ENCODE assay signal across 11 mouse cellular contexts in the genomic region with DNA sequence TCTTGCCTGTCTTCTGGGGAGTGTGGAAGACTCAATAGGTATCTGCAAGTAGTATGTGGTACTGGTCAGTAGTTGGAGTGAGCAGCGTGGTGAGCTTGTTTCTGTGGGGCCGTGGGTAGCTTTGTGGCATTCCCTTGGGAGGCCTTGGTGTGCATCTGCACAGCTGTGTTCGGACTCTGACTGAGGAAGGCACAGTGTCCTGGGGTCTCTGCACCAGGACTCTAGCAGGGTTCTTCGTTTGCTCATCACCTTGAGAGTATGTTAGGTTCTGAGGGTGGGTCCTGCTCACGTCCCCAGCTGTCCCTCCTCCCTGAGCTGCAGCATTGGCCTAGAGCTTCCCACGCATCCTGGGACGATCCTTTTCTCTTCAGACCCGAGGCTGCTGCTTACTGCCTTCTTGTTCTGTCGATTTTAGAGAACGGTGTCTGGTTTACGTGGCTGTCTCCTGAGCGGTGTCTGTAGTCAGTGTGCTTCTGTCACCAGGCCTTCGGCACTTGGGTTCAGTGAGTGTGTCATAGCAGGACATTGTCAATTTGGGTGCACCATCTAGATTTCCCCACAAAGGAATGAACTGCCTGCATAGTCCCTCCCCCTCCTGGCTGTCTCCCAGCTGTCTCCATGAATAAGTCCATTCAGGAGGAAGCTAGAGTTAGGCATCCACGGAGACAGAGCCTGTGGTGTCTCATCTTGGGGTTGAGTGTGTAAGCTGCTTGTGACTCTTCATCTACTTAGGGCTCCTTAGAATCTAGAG. TPM values are rescaled to one million over a fixed set of nuclear protein-coding genes. Genes with fewer than 3 reads are reported as not detected.
A peak's percentile ranks its signal among the peaks of the same experiment; 100 is the strongest.
DNase-seq lines count a peak whose midpoint lies in the region; ATAC-seq and TF ChIP-seq lines count a peak whose summit lies in the region.
"Had no signal": no experiment of that assay in that cellular context is flagged by ENCODE, and none has a peak within 500 bp of the region (broad histone marks: within the 10 kb centered on the region; RNA-seq: fewer than 3 reads in every experiment).

No protein-coding gene starts in this region.

- H3K4me1 ChIP-seq in heart, embryonic 10.5 days: peaks cover 16% of the 10 kb centered on the region
- peaks cover 7% of the 10 kb centered on the region for H3K4me1 ChIP-seq in kidney, adult 2 months (ENCODE audit: control insufficient read depth, insufficient read depth, low read length)

- H3K9me3 ChIP-seq in heart, embryonic 10.5 days: no peaks in the 10 kb centered on the region

- no peak for ATAC-seq in granulocyte monocyte progenitor cell, adult 5-6 weeks (replicated peaks; ENCODE audit: poor library complexity, severe bottlenecking)

- 68% methylated on average over 14 of the region's 14 CpGs for WGBS in heart, embryonic 10.5 days
- 76% methylated on average over 14 of the region's 14 CpGs for WGBS in kidney, adult 2 months

- H3K4me3 ChIP-seq in heart, embryonic 10.5 days: no peak overlapping the region
- no peak overlapping the region for H3K4me3 ChIP-seq in kidney, adult 2 months (ENCODE audit: insufficient read depth, low read depth, low read length)

- TF ChIP-seq CTCF in kidney, adult 2 months (conservative IDR thresholded peaks at IDR 0.05; ENCODE audit: insufficient read depth, insufficient read length, low read depth, low read length): no peak

- DNase-seq in heart, embryonic 10.5 days (ENCODE audit: low spot score): no peak
- DNase-seq in heart, adult 8-10 months (ENCODE audit: low spot score): no peak
- DNase-seq in testis, postnatal 10 days (ENCODE audit: low spot score): peak; percentile 75
- DNase-seq in testis, postnatal 14 days (ENCODE audit: low spot score): no peak
- peak; percentile 55 to 68 for DNase-seq in layer of hippocampus, postnatal 10 days (ENCODE audit: low spot score in 2 of 2)
- no peak for DNase-seq in kidney, adult 2 months
- no peak for DNase-seq in frontal cortex, postnatal 25 days (ENCODE audit: low spot score in 2 of 2)

- H3K27me3 ChIP-seq in heart, embryonic 10.5 days (ENCODE audit: insufficient read depth, poor library complexity, severe bottlenecking): no peaks in the 10 kb centered on the region
- no peaks in the 10 kb centered on the region for H3K27me3 ChIP-seq in kidney, adult 2 months (replicated peaks; ENCODE audit: control insufficient read depth, insufficient read depth, low read length)

- no peak for TF ChIP-seq POLR2A in kidney, adult 2 months (IDR thresholded peaks at IDR 0.05; ENCODE audit: low read depth, low read length)

- peaks cover 66% of the 10 kb centered on the region for H3K36me3 ChIP-seq in heart, embryonic 10.5 days
- no peaks in the 10 kb centered on the region; the same call in 1 of the 2 replicates for H3K36me3 ChIP-seq in kidney, adult 2 months (ENCODE audit: control insufficient read depth, insufficient read depth, low read length)

- H3K27ac ChIP-seq in heart, embryonic 10.5 days: 0 out of 2 replicates have a peak overlapping the region, but pooled peaks have one; percentile 31
- H3K27ac ChIP-seq in kidney, adult 2 months (ENCODE audit: insufficient read depth, low read depth, low read length): no peak overlapping the region

RNA-seq across cellular contexts. Expression of gene Tex29, which starts 42.4 kb away (rescaled TPM):
- not detected in 2 replicates for polyA plus RNA-seq in heart, embryonic 10.5 days (2016; fragmentation: Nextera tagmentation; extraction: Ambion mirVana)
- not detected for total RNA-seq in heart, adult 8-10 months (2022)
- total RNA-seq in layer of hippocampus, postnatal 10 days (2021): 1 to 10 TPM in 1 of 2 experiments, not detected in 1; 1.3 TPM
- total RNA-seq in granulocyte monocyte progenitor cell, adult 5-6 weeks (2014; fragmentation: Nextera tagmentation): not detected in 2 replicates
- total RNA-seq in granulocyte monocyte progenitor cell, adult 5-6 weeks (2017): not detected in 2 replicates
- polyA plus RNA-seq in kidney, adult 2 months (2012; rRNA removed): 0.15 TPM in 1 of 2 replicates, not detected in the other
- total RNA-seq: ES-E14 had no signal
- polyA plus RNA-seq: cortical plate, adult 2 months; lung, embryonic 16.5 days had no signal

Comparison
In these comparisons a context has a peak if more than half of its experiments do, and no peak if none do; other contexts are left out.
1. DNase-seq: peak in testis, postnatal 10 days (single experiment) and layer of hippocampus, postnatal 10 days (2 of 2); none in heart, embryonic 10.5 days (single experiment), heart, adult 8-10 months (single experiment), testis, postnatal 14 days (single experiment), kidney, adult 2 months (single experiment) and frontal cortex, postnatal 25 days (0 of 2).